Mouse (Mus musculus): ENCODE results near the gene Lims1. TPM values are rescaled to one million over a fixed set of nuclear protein-coding genes. Genes with fewer than 3 reads are reported as not detected.
A peak's percentile ranks its signal among the peaks of the same experiment; 100 is the strongest.

Lims1 gene
- polyA plus RNA-seq, 3 experiments from 2014 or later, result 96.1 to 111 (median 106) TPM

DNA sequence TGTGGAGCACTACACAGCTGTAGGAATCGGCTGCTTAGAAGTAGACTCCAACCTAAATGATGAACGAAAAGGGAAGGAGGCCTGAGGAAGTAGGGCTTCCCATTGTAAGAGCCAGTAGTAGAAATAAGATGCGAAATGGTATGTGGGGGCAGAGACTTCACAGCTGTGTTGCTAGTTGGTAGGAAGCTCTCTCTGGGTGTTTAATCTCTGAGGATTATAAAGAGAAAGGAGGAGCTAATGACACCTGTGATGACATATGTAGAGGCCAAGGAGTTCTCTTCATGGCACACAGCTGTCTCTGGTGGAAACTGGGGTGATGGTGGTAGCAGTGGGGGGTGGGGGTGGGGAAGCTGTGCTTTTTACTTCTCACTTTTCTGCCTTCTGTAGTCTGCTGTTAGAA lies 27.3 kb downstream of the Lims1 start:
- ATAC-seq, result peak; percentile 40

DNA sequence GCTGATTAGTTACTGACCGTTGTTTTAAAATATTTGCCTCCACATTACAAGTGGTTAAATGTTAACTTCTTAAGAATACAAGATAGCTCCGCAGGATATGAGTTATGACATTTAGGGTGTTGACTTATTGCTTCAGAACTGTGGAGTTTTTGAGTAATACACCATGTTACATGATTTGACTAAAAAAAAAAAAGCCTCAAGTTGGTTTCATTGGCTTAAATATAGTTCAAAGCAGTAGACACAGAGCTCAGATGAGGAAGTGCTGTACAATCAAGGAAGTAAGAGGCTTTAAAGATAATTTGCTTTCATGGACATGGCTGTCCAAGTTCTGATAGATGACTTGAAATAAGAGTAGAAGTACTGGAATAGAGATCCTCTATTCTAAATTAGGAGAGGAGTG lies 28.4 kb downstream of the Lims1 start:
- peak; percentile 88 for ATAC-seq

DNA sequence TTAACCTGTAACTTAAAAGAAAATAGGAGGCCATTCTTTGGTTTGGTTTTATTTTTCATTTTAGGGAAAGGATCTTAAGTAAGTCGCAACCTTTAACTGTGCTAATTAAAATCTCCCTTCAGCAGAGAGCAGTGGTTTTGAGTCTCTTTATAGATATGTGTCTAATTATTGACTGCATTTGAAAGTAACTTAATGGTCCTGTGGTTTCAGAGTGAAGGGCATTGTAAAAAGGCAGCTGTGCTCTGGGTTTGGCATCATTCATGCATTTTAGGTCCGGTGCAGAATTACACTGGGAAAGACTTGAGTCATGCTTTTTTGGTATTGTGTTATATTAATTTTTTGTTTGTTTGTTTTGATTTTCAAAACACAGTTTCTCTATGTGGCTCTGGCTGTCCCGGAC lies 29.1 kb downstream of the Lims1 start:
- ATAC-seq, result no peak

DNA sequence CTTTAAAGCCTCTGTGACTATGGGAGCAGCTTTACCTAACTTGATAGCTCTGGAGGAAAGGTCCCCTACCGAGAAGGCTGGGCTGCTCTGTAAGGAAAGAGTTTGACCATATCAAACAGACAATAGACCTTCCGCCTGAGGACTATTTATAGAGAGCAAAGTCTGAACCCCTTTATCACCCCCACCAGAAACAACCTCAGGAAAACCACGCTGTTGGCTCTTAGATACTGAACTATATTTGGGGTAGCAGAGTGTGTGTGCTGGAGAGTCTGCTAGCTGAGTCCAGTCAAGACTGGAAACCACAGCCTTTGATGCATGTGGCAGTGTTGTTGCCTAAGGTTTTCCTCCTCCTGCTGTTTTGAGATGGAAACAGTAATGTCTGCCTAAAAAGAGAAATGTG lies 31.3 kb downstream of the Lims1 start:
- ATAC-seq, result no peak

DNA sequence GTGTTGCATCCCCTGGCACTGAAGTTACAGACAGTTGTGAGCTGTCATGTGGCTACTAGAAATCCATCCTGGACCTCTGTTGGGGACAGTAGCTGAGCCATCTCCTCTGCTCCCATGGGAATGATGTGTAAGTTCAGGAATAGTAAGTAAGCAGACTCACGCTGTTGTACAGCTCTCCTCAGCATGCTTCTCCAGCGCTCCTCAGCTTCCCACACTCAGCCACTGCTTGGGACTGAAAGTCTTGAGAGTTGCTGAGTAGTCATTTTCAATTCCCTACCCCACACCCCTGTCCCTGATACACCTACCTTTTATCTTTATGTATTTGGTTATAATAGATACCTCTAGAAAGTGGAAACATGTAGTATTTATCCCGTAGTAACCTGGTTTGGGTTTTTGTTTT lies 33.2 kb downstream of the Lims1 start:
- no peak for ATAC-seq

DNA sequence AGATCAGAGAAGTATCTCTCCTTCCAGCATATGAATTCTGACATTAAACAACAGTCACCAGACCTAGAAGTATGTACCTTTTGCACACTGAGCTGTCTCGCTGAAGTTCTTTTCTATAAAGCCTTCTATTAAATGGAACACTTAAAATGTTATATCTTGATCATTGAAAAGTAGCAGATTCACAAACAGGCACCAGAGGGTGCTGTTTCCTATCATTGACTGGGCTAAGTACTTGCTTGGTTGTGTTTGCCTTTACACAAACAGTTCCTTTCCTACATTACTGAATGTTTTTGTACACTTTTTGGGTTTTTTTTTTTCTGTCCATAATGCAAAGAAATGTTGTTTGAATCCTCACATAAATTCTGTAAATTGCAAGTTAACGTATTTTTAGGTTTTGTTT lies 35.9 kb downstream of the Lims1 start:
- peak; percentile 83 for ATAC-seq

DNA sequence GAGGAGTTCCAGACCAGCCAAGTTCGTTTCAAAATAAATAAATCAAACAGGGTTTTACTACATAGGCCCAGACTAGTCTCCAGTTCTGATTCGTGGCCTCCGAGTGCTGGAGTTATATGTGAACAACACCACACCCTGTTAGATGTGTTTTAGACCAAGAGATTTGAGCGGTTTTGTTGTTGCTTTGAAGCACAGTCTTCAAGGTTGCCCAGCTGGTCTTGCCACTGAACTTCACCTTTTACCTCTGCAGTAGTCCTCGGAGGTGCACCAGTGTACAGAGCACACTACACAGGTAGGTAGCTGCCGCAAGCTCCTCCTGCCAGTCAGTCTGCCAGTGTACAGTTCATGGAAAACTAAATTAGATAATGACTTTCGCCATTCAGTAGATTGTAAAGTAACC lies 36.7 kb downstream of the Lims1 start:
- no peak for ATAC-seq

DNA sequence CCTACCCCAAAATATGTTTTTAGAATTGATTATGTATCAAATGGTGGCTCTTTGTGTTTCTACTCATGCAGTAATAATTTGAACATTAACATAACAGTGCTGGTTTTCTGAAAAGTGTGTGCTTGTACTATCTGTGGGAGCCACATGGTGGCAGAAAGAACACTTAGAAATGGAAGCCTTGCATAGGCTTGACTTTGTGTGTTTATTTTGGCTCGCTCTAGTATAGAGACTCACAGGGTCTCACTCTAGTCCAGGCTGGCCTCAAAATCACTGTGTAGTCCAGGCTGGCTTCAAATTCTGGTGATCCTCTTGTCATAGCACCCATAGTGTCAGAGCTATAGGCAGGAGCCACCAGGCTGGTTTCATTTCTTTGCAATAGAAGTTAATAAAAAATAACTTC lies 39.5 kb downstream of the Lims1 start:
- peak; percentile 66 for ATAC-seq

DNA sequence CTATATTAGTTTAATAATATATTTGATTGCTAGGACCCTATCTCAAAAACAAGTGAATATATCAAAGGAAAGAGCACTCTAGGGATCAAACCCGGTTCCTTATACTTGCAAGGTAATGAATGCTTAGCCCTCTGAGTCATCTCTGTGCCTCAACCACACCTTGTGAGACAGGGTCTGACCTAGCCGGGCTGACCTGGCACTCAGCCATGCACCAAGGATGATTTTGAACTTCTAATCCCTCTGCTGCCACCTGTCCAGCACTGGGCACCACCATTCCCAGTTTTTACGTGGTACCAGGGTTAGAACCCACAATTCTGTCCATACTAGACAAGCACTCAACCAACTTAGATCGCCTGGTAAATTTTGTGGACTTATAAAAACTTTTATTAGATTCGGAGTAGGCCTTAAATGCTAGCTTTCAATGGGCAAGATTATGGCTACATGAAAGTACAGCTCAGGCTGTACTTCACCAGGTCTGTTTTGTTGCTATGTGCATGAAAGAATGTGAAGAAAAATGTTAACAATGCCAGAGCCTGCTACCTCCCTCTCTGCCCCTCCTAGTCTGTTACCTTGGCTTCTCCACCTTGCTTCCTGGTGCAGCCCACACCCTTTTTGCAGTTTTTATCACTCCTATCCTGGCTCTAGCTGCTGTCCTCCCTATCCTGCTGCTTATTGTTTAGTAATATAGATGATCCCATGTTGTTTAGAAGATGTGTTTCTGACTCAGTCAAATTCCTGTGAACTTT lies 41.7 kb downstream of the Lims1 start:
- ATAC-seq, result no peak

DNA sequence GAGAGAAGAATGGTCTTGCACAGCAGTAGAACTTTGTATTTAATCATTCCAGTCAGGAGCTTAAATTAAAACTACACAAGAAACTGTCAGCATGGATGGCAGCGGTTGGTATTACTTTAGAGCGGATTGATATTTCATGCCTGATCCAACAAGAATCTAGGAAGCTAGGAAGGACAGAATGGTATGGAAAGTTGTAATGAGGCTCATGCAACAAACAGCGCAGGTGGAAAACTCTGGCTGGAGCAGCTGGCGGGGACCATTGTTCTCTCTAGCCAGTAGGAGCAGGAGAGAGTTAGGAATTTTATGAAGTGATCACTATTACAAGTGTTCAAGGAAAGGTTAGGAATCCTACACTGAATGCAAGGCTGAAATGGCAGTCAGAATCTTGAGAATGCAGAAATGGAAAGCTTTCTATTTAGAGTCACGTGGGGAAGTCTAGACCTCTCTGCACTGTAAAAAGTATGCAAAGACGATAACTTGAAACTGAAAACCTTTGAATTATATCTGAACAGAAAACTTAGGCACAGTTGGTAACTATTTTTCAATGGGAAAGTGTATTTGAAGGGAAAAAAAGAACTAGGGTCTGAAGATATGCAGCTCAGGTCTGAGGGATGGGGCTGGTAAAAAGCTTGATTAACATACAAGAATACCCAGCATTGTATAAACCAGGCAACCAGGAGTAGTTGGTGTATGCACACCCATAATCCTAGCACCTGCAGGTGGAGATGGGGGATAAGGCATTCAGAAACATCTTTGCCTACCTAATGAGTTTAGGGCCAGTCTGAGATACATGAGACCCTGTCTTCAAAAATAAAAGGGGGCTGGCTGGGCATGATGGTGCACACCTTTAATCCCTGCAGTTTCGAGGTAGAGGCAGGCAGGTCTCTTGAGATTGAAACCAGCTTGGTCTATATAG lies 45.8 kb downstream of the Lims1 start:
- ATAC-seq, result no peak

DNA sequence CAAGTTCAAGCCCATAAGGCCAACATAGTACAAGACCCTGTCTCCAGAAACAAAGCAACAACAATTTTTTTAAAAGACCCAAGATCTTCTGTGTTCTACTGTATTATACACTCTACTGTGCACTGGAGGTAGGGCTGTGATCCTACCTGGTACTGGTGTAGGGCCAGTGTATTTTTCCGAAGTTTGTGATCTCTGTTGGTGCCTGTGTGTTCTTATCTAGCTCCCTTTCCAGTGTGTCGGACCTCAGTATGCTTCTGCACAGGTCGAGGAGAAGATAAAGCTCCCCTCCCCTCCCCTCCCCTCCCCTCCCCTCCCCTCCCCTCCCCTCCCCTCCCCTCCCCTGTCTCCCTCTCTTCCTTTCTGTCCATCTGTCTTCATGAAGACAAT lies 46.4 kb downstream of the Lims1 start:
- no peak for ATAC-seq

DNA sequence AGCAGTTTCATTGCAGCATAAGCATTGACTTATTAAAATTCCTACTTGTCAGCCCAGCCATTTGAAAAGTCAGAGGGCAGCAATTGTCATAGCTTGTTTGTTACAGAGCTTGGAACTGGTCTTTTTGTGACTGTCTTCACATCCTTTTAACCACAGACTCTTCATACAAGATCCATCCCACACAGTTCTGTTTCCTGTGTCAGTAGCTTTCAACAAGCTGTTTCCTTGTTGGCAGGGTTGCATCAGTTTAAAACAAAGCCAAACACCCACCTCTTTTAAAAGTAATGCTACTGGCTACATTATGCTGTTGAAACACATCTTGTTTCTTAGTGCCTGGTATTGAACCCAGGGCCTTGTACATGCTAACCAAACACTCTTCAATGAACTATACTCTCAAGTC lies 46.9 kb downstream of the Lims1 start:
- peak; percentile 91 for ATAC-seq

DNA sequence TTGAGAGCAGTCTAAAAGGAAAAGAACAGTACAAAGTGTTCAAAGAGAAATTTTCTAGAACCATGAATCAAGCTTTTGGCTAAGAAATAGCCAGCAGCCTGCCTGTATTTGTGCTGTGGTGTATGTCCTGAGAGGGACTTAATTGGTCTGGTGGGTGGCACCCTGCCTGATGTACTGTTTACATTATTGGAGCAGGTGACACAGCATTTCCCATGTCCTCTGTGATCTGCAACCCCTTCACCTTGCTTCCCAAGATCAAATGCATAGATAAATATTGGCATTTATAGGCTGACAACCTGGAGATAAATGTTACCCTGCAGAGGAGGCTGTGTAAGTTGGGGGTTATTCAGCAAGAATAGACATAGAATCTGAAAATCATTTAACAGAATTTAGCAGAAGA lies 47.3 kb downstream of the Lims1 start:
- no peak for ATAC-seq

DNA sequence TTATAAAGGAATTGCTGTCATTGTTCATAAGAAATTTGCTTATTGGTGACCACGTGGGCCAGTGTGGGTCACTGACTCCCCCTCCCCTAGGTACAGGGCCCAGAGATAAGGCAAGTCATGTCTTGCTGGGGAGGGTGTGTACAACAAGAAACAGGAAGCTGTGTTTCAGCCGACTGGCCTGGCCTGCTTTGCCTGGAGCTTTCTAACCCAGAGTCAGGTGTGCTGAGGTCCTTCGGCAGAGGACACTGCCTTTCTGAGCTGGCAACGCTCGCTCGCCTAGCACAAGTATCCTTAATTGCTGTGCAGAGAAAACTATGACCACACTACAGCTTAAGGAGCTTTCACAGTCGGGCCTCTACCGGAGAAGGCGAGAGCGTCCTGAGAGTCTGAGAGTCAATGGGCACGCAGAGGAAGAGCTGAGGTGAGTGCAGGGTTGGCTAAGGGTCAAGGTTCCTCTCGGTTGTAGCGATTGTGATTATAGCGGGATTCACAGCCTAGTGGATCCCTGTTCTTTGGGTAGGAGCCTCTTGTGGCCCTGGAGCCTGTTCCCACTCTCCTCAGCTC lies 48.1 kb downstream of the Lims1 start:
- peak; percentile 57 for ATAC-seq

DNA sequence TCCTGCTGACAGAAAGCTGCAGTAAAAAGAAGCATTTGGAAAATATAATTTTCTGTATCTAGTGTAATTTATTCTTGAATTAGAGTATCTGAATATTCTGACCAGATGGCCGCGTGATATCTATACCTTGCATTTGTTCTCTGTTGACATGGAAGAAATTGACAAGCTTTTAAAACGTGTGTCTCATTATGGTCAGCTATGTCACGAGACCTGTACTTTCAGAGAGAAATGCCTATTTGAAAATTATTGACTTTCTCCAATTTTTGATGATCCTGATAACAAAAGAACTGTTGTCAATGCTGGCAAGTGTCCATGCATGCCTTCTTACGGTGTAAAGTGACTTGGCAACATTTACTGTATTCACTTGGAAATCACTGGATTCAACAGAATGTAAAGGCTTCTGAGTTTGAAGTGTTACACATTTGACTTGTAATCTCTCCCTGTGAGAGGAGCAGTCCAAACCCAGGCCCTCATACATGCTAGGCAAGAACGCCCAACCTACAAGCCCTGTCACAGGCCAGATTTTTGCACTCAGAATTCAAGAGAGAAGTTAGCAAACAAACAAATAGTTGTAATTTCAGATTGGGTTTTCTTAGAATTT lies 49.3 kb downstream of the Lims1 start:
- ATAC-seq, result no peak

DNA sequence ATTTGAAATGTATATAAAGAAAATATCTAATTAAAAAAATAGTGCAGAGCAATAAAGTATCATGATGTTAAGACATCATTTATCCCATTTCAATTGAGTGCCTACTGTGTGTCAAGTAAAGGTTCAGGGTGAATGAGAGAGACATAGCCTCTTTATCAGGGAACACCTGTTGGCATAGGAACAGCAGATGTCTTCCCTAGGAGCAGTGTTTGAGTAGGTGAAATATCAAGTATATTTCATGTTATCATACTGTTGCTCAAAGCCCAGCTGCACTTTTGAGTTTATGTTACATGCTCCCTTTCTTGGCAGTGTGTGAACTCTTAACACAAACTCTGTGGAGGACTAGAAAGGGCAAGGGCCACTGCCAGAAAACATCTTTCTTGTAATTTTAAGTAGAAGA lies 50.6 kb downstream of the Lims1 start:
- no peak for ATAC-seq

DNA sequence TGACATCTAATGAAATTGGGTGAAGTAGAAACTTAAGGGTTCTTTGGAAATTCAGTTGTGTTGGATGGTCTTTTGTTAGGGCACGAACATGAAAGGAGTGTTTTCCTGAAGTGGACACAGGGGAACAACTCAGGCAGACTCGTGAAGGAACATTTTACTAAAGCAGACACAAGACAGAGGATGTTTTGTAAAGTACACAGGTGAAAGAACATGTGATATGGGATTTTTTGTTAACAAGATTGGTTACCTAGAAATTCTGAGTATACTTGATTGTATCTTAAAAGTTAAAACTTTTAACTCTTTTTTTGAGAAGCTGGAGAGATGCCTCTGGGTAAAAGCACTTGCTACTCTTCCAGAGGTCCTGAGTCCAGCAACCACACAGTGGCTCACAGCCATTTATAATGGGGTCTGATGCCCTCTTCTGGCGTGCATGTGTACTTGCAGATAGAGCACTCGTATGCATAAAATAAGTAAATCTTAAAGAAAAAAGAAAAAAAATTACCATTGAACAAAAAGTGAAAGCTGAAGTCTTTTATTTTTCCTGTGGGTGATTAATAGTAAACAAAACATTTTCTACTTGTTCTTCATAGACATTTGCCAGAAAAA lies 54.4 kb downstream of the Lims1 start:
- peak; percentile 80 for ATAC-seq

DNA sequence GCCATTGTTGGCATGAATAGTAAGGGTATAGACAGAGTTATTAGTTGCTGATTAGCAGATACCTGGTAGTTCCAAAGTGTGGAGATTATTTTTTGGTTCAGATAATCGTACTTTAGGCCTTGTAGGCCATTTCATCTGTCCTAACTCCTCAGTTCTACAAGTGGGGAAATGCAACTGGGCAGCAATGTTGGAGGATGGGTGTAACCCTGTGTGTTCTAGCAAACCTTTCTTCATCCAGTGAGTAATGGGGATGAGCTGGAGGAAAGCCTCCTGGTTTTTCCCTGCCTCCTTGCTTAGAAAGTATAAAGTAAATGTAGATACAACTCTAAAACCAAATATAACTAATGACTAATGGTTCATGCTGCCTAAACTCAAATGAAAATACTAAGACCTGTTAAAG lies 55.1 kb downstream of the Lims1 start:
- no peak for ATAC-seq

DNA sequence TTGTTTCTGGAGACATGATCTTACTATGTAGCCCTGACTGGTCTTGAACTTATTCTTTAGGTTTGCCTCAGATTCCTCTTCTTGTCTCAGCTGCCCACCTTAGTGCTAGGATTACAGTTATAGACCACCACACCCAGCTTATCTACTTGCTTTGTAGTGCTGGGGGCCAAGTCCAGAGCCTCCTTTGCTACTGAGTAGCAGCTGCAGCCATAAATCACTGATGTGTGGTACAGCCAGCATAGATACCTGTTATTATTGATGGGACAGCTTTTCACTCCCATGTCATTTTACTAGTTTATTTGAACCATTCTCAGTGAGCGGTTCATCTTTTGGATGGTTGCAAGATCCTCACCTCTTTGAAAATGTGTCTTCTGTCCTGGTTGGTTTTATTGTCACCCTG lies 56.4 kb downstream of the Lims1 start:
- no peak for ATAC-seq

DNA sequence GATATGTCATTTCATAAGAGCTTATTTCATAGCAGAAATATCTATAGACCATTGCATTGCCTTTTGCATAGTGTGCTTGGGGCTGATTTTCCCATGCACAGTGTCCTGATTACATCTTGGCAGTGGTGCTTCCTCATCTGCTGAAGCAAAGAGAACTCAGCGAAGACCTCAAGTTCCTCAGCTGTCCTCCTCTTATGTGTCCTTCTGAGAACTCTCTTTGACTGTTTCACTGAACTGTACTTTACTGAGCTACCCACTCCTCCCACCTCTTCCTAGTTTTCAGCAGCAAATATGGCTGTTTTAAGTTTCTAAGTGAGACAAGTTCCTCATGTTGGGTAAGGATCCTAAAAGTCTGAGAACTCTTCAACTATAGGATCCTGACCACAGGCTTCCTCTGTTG lies 58.6 kb downstream of the Lims1 start:
- no peak for ATAC-seq

DNA sequence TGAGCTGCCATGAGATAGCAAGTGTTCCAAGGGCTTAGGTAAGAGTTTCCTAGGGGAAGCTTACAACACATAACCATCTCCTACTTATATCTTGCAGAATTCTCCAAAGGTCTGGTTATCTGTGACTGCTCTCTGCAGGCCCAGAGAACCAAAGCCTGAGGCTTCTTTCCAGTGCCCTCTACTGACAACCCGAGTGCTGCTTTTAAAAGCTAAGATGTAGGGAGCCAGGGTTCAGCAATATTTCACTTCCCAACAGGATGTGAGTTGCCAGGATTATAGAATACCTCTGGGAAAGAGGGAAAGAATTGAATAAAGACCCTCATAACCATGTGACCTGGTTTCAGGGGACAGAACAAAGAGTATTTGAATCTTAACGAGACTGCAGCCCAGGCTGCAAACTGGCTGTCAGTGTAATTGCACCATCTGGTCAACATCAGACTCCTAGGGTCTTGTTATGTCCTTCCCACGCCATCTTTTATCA lies 59.4 kb downstream of the Lims1 start:
- ATAC-seq, result no peak

DNA sequence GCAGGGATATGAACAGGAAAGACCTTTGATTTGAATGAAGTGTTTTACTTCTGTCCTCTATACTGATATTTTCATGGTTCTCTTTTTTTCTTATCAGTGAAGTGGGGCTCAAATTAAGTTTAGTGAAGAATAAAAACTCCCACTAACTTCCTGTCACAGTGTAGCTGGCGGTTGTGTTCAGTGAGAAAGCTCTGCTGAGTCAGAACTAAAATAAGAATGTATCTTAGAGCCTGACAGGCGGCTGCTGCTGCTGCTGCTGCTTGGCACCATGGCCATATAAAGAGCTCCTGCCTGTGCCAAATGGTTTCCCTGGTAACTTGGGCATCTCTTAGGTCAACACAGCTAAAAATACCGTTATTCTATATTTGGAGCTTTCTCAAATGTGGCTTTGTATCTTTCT lies 60.0 kb downstream of the Lims1 start:
- peak; percentile 91 for ATAC-seq

DNA sequence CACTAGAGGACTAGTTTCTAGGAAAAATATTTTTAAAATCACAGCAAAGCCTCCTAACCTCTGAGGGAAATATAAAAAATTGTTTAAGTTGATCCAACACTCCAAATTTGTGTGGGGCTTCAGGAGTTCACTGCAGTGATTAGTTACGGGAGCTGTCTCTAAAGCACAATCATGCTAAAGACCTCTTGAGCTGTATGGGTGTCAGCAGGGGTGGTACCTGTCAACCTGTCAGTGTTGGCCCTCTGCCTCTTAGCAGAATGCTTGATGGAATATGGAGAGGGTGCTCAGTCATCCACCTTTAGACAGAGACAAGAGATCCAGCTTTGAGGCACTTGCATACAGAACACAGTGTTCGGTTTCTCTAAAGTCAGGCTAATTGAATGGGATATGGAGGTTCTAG lies 60.5 kb downstream of the Lims1 start:
- no peak for ATAC-seq

Data from inflammation-experienced regulatory T-cells, adult 6 months (primary cell).